Mouse (Mus musculus) skeletal muscle tissue, adult 2 months (tissue): ENCODE results near the gene Mgat4a.
A peak's percentile ranks its signal among the peaks of the same experiment; 100 is the strongest.
"Not testable (repeated sequence)": the region's sequence is repeated elsewhere in the genome, so short reads cannot be mapped to it uniquely, and the experiment has no call there.

ENCODE experiments used
- DNase-seq: peaks from one replicate; pipeline ENCODE4 v3.0.0-alpha.2; 2012; ENCODE audit warnings: low read depth, low spot score

Mgat4a gene

GRCm38 (mm10) chr1:37532533-37532840, 8.3 kb downstream of the Mgat4a start:
- no peak for DNase-seq

GRCm38 (mm10) chr1:37531654-37532532, 8.9 kb downstream of the Mgat4a start:
- DNase-seq, result no peak

- no peak for DNase-seq
These were observed 10.8 kb downstream of the Mgat4a start for GRCm38 (mm10) chr1:37530061-37530460.

GRCm38 (mm10) chr1:37526257-37526656, 14.6 kb downstream of the Mgat4a start:
- DNase-seq, result no peak

- DNase-seq, result no peak
These were observed 16.1 kb downstream of the Mgat4a start for GRCm38 (mm10) chr1:37524669-37525068.

GRCm38 (mm10) chr1:37524122-37524521, 16.7 kb downstream of the Mgat4a start:
- DNase-seq, result not testable (repeated sequence)

- DNase-seq, result not testable (repeated sequence)
These were observed 17.3 kb downstream of the Mgat4a start for GRCm38 (mm10) chr1:37523548-37523947.

- DNase-seq, result no peak
These were observed 18.7 kb downstream of the Mgat4a start for GRCm38 (mm10) chr1:37522101-37522500.

GRCm38 (mm10) chr1:37518791-37519190, 22.0 kb downstream of the Mgat4a start:
- DNase-seq, result no peak

GRCm38 (mm10) chr1:37518124-37518720, 22.6 kb downstream of the Mgat4a start:
- DNase-seq, result no peak

GRCm38 (mm10) chr1:37512961-37513431, 27.8 kb downstream of the Mgat4a start:
- no peak for DNase-seq

GRCm38 (mm10) chr1:37512109-37512640, 28.6 kb downstream of the Mgat4a start:
- peak; percentile 46 for DNase-seq

- no peak for DNase-seq
These were observed 30.6 kb downstream of the Mgat4a start for GRCm38 (mm10) chr1:37510193-37510592.

GRCm38 (mm10) chr1:37509437-37509836, 31.4 kb downstream of the Mgat4a start:
- no peak for DNase-seq

- DNase-seq, result no peak
These were observed 35.5 kb downstream of the Mgat4a start for GRCm38 (mm10) chr1:37505348-37505730.

- DNase-seq, result no peak
These were observed 36.0 kb downstream of the Mgat4a start for GRCm38 (mm10) chr1:37504716-37505347.

GRCm38 (mm10) chr1:37503656-37504055, 37.2 kb downstream of the Mgat4a start:
- DNase-seq, result no peak

- no peak for DNase-seq
These were observed 38.5 kb downstream of the Mgat4a start for GRCm38 (mm10) chr1:37502354-37502753.

GRCm38 (mm10) chr1:37500723-37501122, 40.1 kb downstream of the Mgat4a start:
- no peak for DNase-seq

GRCm38 (mm10) chr1:37499395-37499794, 41.4 kb downstream of the Mgat4a start:
- DNase-seq, result not testable (repeated sequence)

- no peak for DNase-seq
These were observed 41.9 kb downstream of the Mgat4a start for GRCm38 (mm10) chr1:37498911-37499310.

GRCm38 (mm10) chr1:37496591-37497280, 44.1 kb downstream of the Mgat4a start:
- DNase-seq, result no peak
